Mouse (Mus musculus) right cerebral cortex, adult 2 months (tissue): Measurements from ENCODE around the gene Gadd45b.

Experiments used
- DNase-seq, 2 experiments: peaks; one replicate each; pipeline ENCODE4 v3.0.0; 2021 to 2022; ENCODE audit warnings: low spot score in 2 of 2

Gadd45b gene

DNA sequence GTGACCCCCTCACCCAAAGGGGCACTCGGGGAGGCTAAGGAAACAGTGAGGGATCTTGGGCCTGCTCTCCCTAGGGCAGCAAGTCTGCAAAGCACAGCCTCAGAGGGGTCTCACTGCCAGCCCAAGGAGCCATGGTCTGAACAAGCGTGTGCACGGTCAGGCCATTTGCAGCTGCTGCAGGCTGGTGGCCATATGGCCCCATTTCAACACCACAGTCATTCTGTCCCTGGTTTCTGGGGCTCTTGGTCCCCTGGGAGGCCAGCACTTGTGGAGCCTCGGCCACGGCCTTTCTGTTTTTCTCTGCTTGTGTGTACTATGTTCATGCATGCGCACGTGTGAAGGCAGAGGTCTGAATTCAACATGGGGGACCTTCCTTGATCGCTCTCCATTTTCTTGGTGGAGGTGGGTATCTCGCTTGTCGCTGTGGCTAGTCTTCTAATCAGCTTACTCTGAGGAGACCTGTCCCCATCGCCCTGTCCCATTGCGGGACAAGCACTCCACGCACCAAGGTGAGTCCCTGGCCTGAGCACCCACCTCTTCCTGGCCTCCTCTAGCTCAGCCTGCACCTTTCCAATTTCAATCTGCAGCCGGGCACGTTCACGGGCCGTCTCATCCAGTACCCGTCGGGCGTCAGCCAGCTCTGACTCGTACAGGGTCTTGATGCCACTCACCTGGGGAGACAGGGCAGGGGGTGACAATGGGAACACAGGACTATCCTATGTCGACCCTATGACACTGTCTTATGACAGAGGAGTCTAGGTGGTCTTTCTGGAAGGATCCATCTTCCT is 20.3 kb upstream of the Gadd45b start:
- DNase-seq: no peak

DNA sequence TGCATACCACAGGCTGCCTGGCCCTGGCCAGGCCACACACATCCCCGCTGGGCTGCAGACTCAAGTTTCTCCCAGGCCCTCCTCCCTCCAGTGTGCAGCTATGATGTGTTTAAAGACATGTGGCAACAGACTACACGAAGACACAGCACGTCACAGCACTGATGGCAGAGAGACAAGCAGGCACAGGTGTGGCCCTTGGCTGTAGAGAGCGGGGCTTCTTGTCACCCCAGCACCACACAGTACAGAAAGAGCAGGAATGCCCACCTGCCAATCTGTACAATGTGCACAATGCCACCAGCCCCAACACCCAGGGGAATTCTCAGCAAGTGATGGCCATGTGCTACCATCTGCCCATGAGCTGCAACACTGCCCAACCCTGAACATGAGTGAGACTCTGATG is 18.5 kb upstream of the Gadd45b start:
- no peak for DNase-seq

DNA sequence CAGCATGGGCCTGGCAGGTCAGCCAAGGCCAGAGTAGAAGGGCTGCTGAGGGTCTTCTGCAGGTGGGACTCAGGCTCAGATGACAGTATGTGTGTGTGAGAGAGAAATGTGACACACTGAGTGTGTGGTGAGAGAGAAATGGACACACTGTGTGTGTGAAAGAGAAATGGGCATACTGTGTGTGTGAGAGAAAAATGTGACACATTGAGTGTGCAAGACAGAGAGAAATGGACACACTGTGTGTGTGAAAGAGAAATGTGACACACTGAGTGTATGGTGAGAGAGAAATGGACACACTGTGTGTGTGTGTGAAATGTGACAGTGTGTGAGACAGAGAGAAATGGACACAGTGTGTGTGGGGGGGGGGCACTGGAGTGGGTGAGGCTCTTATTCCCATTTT is 18.0 kb upstream of the Gadd45b start:
- DNase-seq: no peak

DNA sequence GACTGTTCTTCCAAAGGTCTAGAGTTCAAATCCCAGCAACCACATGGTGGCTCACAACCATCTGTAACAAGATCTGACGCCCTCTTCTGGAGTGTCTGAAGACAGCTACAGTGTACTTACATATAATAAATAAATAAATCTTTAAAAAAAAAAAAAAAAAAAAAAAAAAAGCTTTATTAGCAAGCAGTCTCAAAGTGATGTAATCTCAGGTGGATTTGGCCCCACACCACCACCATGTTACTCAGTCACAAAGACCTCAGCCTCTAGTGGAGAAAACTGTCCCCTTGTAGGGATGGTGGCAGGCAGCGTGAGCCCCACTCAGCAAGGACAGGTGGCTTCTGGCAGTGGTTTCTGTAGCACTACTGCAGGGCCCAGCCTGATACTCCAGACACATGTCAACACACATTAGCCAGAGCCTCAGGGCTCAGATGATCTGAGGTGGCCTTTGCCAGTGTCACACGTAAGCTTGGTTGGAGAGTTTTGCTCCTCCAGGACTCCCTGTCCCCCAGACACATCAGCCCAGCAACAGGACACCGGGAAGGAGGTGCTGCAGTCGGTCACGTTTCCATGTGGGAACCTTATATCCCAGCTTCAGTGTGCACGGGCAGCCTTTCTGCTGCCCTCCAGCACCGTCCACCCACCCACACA is 16.4 kb upstream of the Gadd45b start:
- DNase-seq: no peak

DNA sequence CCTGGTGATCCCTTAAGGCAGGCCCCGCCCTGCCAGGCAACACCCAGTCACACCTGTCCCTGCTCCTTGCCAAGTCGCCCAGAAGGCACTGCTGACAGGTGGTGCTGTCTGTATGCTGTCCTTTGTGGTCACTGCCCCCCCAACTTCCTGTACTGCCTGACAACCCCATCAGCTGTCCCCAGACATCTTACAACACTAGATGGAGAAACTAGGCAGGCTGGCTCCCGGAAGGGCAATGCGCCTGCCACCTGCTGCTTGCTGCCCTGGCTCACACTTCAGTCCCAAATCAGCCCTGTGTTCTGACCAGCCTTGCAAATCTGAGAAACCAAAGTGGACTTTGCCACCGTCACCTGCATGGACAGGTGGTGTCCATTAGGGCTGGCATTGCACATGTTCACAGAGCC is 15.6 kb upstream of the Gadd45b start:
- no peak for DNase-seq

DNA sequence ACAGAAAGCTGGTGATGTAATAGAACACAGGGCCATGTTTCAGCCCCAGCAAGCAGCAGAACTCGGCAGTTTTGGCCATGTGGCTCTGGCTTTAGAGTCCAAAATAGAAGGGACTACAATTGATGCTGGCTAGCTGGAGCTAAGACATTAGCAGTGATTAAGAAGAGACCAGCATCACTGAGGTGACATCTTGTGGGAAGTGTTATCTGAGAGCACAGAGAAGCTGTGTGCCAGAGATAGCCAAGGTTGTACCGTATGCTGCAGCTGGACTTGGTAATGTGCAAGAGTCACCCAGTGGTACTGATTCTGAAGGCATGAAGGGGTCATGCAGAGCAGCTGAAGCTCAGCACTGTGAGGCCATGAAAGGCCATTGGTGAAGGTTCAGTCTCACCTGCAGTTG is 14.6 kb upstream of the Gadd45b start:
- DNase-seq: no peak

DNA sequence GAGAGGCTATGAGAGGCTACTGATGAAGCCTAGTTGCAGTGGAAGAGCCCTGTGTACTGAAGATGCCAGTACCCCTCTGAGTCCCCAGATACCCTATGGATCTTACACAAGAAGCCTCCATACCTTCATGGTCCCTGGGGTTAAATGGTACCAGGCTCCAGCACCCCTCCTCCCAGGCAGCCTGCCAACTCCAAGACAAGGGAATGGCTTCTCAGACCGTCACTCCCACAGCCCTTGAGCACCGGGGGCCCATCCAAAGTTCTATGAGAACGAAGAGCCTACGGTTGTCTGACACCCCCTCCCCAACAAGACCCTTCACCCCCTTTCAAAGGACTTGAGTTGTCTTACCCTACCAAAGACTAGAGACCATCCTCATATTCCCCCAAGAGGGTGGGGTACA is 14.1 kb upstream of the Gadd45b start:
- no peak for DNase-seq

DNA sequence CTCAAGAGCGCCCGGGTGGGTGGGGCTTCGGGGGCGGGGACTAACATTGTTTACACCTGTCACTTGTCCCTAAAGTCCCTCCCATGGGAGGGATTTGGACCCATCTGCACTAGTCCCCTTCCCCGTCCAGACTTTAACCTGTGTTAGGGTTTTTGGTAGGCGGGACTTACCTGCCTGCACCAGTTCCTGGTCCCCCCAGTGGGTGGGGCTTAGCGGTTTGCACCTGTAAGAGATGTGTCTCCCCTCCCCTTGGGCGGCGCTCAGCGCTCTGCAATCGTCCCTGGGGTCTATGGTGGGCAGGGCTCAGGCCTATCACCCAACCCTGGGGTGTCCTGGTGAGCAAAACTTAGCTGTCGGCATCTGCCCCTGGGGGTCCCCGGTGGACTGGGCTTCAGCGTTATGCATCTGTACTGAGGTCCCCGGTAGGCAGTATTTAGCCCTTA is 12.5 kb upstream of the Gadd45b start:
- no peak for DNase-seq

DNA sequence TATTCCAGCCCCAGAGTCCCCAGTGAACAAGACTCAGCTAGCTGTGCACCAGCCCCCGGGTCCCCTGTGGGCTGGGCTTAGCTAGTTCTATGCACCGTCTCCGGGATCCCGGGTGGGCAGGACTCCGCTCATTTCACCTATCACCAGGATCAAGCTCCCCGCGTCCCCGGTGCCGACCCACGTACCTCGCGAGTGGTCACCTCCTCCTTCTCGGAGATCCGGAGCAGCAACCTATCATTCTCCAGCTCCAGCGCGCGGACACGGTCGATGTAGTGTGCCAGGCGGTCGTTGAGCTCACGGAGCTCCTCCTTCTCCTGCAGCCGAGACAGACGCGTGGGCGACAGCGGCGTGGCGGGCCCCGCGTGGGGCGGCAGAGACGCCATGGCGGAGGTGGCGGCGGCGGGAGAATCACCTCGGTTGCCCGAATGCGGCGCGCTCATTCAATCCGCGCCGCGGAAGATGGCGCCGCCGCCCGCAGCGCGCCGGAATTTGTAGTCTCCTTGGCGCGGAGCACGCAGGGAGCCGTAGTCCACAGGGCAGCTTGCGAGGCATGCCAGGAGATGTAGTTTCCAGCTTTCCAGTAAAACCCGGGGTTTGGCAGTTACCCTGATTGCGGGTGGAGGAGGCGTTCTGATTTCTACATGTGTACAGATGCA is 12.0 kb upstream of the Gadd45b start, which contains the start of gene Lmnb2:
TSS of gene Lmnb2 (minus strand) at position 467 of the 656 bp plus-strand sequence.
- DNase-seq: peak; percentile 84 to 87

DNA sequence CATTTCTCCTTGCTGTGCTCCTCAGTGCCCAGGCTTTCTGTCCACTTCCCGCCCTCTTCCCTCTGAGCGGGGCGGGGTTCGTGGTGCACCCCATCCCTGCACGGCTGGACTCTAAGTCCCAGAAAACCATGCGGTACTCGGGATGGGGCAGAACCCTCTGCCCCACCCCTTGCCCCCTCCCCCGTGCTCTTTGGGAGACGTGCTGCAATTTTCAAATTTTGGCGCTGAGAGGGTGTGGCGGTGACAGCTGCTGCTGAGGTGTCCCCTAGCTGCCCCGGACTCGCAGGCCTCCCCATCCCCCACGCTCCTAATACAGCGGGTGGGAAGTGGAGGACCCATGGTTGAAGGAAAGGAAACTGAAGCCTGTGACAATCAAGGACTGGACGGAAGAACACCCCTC is 8.0 kb upstream of the Gadd45b start:
- DNase-seq: no peak

DNA sequence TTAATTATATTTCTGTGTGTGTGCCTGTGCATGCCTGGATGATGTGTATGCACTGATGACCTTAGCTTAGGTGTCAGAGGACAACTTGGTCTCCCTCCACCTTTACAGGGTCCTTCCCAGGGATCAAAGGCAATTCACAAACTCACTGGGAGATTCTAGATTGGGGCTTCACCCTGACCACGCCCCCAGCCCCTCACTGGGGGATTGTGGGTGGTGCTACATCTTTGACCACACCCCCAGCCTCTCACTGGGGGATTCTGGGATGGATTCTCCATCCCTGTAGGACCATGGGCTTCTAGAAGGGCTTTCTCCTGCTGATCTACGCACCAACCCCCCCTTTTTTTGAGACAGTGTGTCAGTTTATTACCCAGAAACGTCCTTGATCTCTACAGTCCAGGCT is 4.4 kb upstream of the Gadd45b start:
- DNase-seq: no peak

DNA sequence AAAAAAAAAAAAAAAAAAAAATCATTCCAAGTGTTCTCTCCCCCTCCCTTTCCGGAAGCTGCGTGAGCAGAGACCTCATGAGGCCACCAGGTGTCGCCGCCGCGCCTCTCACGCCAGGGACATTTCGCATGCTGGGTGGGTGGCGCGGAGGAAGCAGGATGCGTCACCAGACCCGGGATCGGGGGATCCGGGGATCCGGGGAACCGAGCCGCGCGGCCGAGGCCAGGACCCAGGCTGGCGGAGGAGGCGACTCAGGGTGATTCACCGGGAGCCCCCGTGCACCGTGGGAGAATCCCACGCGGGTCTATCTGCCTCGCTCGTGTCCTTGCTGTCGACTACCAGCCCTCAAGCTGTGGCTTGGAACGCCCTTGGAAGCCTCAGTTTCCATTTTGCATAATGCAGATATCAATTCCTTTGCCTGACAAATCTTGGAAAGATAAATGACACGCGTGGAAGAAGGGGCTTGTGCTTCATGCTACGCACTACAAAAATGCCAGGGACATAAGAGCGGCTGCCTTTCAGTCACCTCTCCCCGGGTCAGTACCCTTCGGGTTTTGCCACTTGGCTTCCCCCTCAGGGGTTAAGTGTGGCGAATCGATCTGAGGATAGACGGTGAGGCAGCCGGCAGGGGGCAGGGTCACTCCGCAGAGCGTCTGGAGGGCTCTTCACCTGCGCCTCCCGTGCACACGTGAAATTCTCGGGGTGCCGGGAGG is 1.1 kb upstream of the Gadd45b start:
- peak; percentile 95 for DNase-seq

DNA sequence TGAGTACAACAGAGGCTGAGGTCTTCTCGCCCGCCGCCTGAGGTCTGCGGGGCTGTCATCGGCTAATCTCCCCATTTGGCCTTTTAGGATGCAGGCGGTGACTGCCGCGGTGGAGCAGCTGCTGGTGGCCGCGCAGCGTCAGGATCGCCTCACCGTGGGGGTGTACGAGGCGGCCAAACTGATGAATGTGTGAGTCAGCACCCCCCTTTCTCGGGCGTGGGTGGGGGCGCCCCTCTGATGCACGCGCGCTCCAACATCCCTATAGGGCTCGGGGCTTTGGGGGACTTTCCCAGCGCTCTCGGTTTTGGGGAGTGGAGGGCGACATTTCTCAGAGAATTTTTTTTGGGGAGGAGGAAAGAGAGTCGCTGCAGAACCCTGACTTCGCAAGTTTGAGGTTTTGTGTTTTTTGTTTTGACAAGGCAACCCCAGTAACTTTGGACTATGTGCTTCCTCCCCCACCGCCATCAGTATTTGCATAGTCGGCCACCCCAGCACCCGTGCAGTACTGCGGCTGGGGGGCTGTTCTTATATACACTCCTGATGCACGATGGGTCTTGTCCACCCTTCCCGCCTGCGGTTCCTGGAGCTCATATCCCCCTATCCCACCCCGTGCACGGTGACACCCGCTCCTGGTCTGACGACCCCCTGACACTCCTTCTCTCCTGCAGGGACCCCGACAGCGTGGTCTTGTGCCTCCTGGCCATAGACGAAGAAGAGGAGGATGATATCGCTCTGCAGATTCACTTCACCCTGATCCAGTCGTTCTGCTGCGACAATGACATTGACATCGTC is 684 bp downstream of the Gadd45b start:
- DNase-seq: peak; percentile 64 to 74

DNA sequence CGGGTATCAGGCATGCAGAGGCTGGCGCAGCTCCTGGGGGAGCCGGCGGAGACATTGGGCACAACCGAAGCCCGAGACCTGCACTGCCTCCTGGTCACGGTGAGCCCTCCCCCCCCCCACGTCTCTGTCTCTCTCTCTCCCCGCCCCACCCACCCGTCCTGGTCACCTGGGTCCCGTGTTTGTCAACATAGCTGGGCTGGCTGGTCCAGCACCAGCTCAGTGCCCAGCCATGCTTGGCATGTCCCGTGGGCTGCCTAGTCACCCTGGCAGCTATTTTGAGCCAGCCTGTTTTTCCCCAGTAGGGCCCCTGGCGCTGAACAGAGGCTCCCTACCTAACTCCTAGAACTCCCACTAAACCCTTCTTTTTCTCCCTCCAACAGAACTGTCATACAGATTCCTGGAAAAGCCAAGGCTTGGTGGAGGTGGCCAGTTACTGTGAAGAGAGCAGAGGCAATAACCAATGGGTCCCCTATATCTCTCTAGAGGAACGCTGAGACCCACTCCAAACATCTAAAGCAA is 1.3 kb downstream of the Gadd45b start:
- no peak for DNase-seq

DNA sequence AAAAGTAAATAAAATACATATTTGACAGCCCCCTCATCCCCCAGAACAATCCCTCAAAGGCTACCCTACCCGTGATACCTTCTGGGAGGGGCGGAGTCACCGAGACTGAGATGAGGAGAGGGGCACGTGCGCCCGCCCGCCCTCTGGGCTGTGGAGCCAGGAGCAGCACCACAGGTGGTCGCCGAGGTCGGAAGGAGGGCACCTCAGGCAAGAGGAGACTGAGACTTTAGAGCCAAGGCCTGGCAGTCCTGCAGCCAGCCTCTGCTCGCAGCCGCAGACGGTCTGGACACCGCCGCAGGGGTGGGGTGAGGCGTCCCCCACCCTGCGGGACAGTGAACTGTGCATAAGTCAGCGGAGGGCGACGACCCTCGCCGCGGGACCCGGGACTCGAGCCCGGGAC is 1.8 kb downstream of the Gadd45b start:
- no peak for DNase-seq

DNA sequence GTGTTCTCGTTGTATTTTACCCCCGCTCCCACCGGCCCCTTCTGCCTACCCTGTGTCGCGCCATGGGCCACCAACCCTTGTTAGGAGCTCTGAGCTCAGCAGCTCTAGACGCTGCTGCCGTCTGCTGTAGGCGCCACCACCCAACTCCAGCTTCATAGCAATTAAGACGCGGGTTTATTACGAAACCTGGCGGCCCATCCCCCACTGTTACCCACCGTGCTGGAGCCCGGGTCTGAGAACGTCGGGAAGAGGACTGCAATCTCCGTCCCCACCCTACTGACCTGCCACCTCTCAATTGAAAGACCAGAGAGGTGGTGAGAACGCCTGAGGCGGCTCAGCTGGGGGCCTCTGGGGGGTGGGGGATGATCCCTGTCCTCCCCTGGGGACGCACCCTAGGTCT is 2.3 kb downstream of the Gadd45b start:
- peak in 1 of 2 experiments; percentile 26 for DNase-seq

DNA sequence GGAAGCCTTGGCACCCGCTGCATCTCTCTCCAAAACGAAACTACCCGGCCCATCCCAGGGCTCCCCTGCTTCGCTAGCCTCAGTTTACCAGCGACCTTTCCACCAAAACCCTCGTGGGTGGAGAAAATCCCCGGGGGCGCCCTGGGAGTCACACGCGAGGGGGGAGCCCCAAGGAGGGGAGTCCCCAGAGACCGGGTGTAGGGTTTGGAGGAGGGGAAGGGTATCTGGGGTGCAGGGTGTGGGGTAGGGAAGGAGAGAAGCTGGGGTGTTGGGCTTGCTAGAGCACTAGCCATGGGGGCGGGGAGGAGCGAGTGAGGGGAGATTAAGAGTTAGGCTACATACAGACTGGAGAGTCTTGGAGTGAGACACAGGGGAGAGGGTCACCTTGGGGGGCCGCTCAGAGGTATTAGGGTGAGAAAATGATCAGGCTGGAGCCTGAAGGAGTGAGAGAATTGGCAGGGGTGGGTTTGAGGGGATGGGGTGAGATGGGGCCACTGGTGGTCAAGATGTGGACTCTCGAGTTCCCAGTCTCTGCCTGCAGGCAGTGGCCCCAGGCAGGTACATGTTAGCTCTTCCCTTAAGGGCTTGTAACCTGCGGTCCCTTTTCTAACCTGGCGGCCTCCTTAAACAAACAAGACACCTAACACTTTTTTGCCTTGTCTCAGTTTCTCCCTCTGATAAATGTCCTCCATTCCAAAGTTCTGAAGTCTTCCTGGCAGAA is 3.0 kb downstream of the Gadd45b start:
- DNase-seq: no peak

DNA sequence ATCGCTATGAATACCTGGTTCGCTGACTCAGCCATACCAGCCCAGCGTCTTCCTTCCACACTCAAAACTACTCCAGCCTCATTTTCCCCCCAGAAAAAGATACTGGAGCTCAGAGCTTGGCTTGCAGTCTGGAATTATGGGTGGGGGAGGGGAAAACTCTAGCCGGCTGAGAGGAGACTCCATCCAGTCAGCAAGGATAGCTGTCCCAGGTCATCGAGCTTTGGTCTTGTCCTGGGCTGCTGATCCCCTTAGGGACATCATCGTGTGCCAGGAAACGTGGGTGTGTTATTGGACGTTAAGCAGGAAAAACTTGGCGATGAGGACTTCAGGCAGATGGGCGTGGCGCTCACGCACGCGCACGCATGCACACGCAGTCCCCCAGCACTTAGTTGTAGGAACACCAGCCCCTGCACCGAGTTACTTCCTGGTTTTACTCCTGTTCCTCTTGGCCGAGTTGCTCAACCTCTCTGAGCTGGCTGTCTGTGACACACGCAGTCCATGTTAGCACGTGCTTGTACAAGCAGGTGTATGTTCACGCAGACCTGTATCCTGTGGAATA is 3.6 kb downstream of the Gadd45b start:
- DNase-seq: no peak

DNA sequence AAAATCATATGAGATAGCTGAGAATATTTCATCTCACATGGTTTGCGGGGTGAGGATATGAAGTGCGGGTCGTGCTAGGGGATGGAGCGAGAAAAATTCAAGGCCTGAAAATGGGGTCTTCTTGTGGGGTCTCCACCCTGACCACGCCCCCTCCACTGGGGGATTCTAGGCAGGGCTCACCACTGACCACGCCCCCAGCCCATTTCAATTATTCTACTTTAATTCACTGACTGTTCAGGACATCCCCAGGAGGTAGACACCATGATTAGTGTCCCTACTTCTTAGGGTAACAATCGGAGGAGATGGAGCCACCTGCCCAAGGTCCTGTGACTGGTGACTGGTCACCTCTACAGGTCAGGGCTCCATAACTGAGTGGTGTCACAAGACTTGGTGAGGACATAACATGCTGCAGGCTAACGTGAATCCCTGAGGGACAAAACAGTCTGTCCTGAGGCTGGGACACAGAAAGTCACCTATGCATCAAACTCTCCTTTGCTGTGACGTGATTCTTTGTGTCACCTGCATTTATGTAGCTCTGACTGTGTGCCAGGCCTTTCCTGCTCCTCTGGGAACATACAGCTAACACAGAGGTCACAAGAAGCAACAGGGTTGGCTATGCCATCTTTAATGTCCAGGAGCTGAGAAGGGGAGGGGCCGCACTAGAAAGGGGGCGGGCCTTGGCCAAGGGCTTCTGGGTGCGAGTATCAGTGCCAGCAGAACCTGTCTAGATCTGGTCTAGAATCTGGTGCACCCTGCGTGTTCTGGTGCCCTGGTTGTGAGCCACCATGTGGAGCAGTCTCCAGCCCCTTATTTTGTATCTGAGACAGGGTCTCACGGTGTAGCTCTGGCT is 4.5 kb downstream of the Gadd45b start:
- DNase-seq: no peak
